Mouse (Mus musculus): ENCODE measurements at regions not wholly inside any gene's neighbourhood (a gene's known extent, or its start where the extent isn't known, plus 50 kb on each side); places are given as distances from the start of the nearest gene placed in this dataset.

DNA sequence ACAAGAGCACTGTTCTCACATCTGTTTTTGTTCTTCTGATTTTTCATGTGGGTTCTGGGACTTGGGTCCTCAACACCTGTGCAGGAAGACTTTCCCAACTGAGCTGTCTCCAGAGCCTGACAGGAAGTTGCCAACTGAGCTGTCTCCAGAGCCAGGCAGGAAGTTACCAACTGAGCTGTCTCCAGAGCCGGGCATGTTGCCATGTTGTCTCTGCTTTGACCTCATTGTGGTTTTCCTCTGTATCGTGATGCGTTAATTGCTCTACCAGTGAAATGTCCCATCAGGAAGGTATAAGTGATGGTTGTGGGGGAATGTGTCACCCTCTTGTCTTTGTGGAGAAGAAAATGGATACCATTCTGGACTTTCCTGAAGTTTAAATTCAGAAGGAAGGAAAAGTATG lies 54.4 kb upstream of the Olfm4 start:
- Histone ChIP-seq H3K36me3 (ENCODE audit: insufficient read depth, low read length) (no peaks in the 10 kb centered on the region), H3K27me3 (ENCODE audit: insufficient read depth, low read length) (no peaks in the 10 kb centered on the region), H3K9me3 (ENCODE audit: low read length) (no peaks in the 10 kb centered on the region), H3K27ac (ENCODE audit: low read length) (no peak overlapping the region), H3K4me3 (ENCODE audit: low read length) (no peak overlapping the region), H3K4me1 (ENCODE audit: insufficient read depth, low read length) (no peaks in the 10 kb centered on the region), H3K4me2 (replicated peaks; ENCODE audit: low read depth, low read length) (no peak overlapping the region), H3K9ac (replicated peaks; ENCODE audit: low read length) (no peak overlapping the region)
- 69% methylated on average over 3 of the region's 3 CpGs for WGBS
- no peak for ATAC-seq (ENCODE audit: low FRiP score, low TSS enrichment)

DNA sequence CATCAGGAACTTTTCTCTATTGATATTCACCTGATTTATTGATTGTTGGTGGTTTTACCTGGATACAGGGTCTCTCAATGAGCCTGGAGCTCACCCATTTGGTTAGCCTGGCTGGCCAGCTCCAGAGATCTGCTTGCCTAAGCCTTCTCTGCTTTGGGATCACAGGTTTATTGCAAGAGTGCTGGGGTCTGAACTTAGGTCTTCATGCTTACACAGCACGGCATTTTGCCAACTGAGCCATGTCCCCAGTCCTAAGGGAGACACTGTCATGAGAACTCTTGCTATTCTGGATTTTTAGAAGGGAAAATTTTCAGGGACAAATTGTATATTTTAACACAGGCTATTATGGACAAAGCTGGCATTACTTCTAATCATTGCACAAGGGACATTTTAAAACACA lies 56.7 kb upstream of the Olfm4 start:
- Histone ChIP-seq H3K4me1 (ENCODE audit: insufficient read depth, low read length) (no peaks in the 10 kb centered on the region), H3K27me3 (ENCODE audit: insufficient read depth, low read length) (no peaks in the 10 kb centered on the region), H3K4me3 (ENCODE audit: low read length) (no peak overlapping the region), H3K9me3 (ENCODE audit: low read length) (no peaks in the 10 kb centered on the region), H3K36me3 (ENCODE audit: insufficient read depth, low read length) (no peaks in the 10 kb centered on the region), H3K4me2 (replicated peaks; ENCODE audit: low read depth, low read length) (no peak overlapping the region), H3K27ac (ENCODE audit: low read length) (no peak overlapping the region), H3K9ac (replicated peaks; ENCODE audit: low read length) (no peak overlapping the region)
- 79% methylated on average over 1 of the region's 1 CpGs for WGBS
- no peak for ATAC-seq (ENCODE audit: low FRiP score, low TSS enrichment)

DNA sequence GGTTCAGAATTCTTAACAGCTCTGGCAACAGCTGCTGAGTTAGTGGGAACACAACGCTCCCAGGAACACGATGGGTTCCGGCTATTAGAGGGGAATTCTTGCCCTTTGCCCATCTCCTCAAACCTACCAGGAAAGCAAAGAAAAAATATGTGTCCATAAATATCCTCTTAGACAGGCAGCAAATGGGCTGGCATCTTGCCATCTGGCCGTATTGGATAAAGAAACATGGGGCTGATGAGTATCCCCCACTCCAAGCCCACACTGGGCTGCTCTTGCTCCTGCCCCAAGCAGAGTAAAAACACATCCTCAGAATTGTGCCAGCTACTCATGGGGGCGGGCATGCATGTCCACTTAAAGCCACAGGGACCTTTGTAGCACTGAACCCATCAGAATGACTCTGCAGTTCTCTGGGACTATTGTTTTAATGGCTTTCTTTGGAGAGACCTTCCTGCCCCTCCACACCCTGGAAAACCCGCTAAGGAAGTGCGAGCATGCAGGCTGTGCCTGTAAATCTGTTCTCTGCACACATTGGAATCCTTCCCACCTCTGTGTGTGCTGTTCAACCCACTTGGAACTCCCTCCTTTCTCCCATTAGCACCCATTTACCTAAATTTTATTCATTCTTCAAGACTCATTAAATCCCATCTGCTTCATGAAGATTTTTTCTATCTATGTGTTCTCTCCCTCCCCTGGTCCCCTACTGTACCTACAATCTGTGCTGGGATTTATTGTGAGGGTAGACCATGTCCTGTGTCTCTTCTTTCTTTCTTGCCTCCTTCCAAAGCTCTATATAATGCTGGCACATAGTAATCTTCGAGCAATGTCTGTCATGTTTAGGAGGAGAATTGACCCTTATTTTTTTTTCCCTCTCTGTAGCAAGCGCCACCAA lies 66.7 kb upstream of the Olfm4 start:
- H3K27me3 ChIP-seq (ENCODE audit: insufficient read depth, low read length), result no peaks in the 10 kb centered on the region
- H3K4me3 ChIP-seq (ENCODE audit: low read length), result no peak overlapping the region
- no peaks in the 10 kb centered on the region for H3K9me3 ChIP-seq (ENCODE audit: low read length)
- H3K9ac ChIP-seq (replicated peaks; ENCODE audit: low read length), result no peak overlapping the region
- WGBS, result 43% methylated on average over 9 of the region's 9 CpGs
- ATAC-seq (ENCODE audit: low FRiP score, low TSS enrichment), result 0 out of 2 replicates have a peak, but pooled peaks have one; percentile 19
- H3K27ac ChIP-seq (ENCODE audit: low read length), result no peak overlapping the region
- peaks cover 4% of the 10 kb centered on the region; the same call in 1 of the 2 replicates for H3K4me1 ChIP-seq (ENCODE audit: insufficient read depth, low read length)
- no peak overlapping the region for H3K4me2 ChIP-seq (replicated peaks; ENCODE audit: low read depth, low read length)
- no peaks in the 10 kb centered on the region for H3K36me3 ChIP-seq (ENCODE audit: insufficient read depth, low read length)

GRCm38 (mm10) chr14:79914966-79915365 lies 68.9 kb upstream of the Olfm4 start:
- Histone ChIP-seq H3K9ac (replicated peaks; ENCODE audit: low read length) (no peak overlapping the region), H3K4me2 (replicated peaks; ENCODE audit: low read depth, low read length) (no peak overlapping the region), H3K4me1 (ENCODE audit: insufficient read depth, low read length) (peaks cover 4% of the 10 kb centered on the region; the same call in 1 of the 2 replicates), H3K27ac (ENCODE audit: low read length) (no peak overlapping the region), H3K36me3 (ENCODE audit: insufficient read depth, low read length) (no peaks in the 10 kb centered on the region), H3K27me3 (ENCODE audit: insufficient read depth, low read length) (no peaks in the 10 kb centered on the region), H3K9me3 (ENCODE audit: low read length) (no peaks in the 10 kb centered on the region), H3K4me3 (ENCODE audit: low read length) (no peak overlapping the region)
- ATAC-seq (ENCODE audit: low FRiP score, low TSS enrichment), result no peak
- 86% methylated on average over 4 of the region's 4 CpGs for WGBS

- Histone ChIP-seq H3K4me2 (replicated peaks; ENCODE audit: low read depth, low read length) (no peak overlapping the region), H3K36me3 (ENCODE audit: insufficient read depth, low read length) (no peaks in the 10 kb centered on the region), H3K9ac (replicated peaks; ENCODE audit: low read length) (no peak overlapping the region), H3K4me1 (ENCODE audit: insufficient read depth, low read length) (peaks cover 4% of the 10 kb centered on the region; the same call in 1 of the 2 replicates), H3K27me3 (ENCODE audit: insufficient read depth, low read length) (no peaks in the 10 kb centered on the region), H3K9me3 (ENCODE audit: low read length) (no peaks in the 10 kb centered on the region), H3K4me3 (ENCODE audit: low read length) (no peak overlapping the region), H3K27ac (ENCODE audit: low read length) (no peak overlapping the region)
- no peak for ATAC-seq (ENCODE audit: low FRiP score, low TSS enrichment)
Observed at GRCm38 (mm10) chr14:79913315-79913714, 70.6 kb upstream of the Olfm4 start.

GRCm38 (mm10) chr14:79912610-79913009 lies 71.3 kb upstream of the Olfm4 start:
- WGBS, result 34% methylated on average over 4 of the region's 4 CpGs
- H3K9ac ChIP-seq (replicated peaks; ENCODE audit: low read length), result no peak overlapping the region
- H3K27me3 ChIP-seq (ENCODE audit: insufficient read depth, low read length), result no peaks in the 10 kb centered on the region
- no peak overlapping the region for H3K4me2 ChIP-seq (replicated peaks; ENCODE audit: low read depth, low read length)
- H3K9me3 ChIP-seq (ENCODE audit: low read length), result no peaks in the 10 kb centered on the region
- no peak overlapping the region for H3K4me3 ChIP-seq (ENCODE audit: low read length)
- no peaks in the 10 kb centered on the region for H3K36me3 ChIP-seq (ENCODE audit: insufficient read depth, low read length)
- no peak overlapping the region for H3K27ac ChIP-seq (ENCODE audit: low read length)
- no peak for ATAC-seq (ENCODE audit: low FRiP score, low TSS enrichment)
- peaks cover 4% of the 10 kb centered on the region; the same call in 1 of the 2 replicates for H3K4me1 ChIP-seq (ENCODE audit: insufficient read depth, low read length)

- no peaks in the 10 kb centered on the region for H3K4me1 ChIP-seq (ENCODE audit: insufficient read depth, low read length)
- H3K27me3 ChIP-seq (ENCODE audit: insufficient read depth, low read length), result no peaks in the 10 kb centered on the region
- H3K36me3 ChIP-seq (ENCODE audit: insufficient read depth, low read length), result no peaks in the 10 kb centered on the region
- no peak overlapping the region for H3K4me3 ChIP-seq (ENCODE audit: low read length)
- 24% methylated on average over 4 of the region's 4 CpGs for WGBS
- H3K4me2 ChIP-seq (replicated peaks; ENCODE audit: low read depth, low read length), result no peak overlapping the region
- no peak for ATAC-seq (ENCODE audit: low FRiP score, low TSS enrichment)
- H3K27ac ChIP-seq (ENCODE audit: low read length), result no peak overlapping the region
- H3K9me3 ChIP-seq (ENCODE audit: low read length), result no peaks in the 10 kb centered on the region
- H3K9ac ChIP-seq (replicated peaks; ENCODE audit: low read length), result no peak overlapping the region
Observed at GRCm38 (mm10) chr14:79907761-79908160, 76.1 kb upstream of the Olfm4 start.

DNA sequence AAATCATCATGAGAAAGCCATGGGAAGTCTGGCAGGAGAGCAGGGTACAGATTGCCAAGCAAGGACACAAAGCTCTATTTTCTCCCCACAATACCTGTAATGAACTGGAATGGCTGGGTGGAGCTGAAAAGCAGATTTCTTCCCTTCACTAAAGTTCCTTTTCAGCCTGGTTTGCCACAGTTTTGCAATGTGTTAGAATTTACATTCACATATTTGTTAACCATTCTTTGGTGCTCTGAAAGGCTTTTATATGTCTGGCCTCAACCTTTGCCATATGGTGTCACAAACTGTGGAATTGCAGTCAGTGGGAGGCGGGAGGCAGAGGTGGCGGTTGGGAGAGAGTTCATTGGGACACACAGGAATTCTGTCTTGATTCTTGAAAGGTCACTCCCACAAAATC lies 78.3 kb upstream of the Olfm4 start:
- Histone ChIP-seq H3K4me1 (ENCODE audit: insufficient read depth, low read length) (no peaks in the 10 kb centered on the region), H3K4me2 (replicated peaks; ENCODE audit: low read depth, low read length) (no peak overlapping the region), H3K27me3 (ENCODE audit: insufficient read depth, low read length) (no peaks in the 10 kb centered on the region), H3K9me3 (ENCODE audit: low read length) (no peaks in the 10 kb centered on the region), H3K4me3 (ENCODE audit: low read length) (no peak overlapping the region), H3K9ac (replicated peaks; ENCODE audit: low read length) (no peak overlapping the region), H3K36me3 (ENCODE audit: insufficient read depth, low read length) (no peaks in the 10 kb centered on the region), H3K27ac (ENCODE audit: low read length) (no peak overlapping the region)
- ATAC-seq (ENCODE audit: low FRiP score, low TSS enrichment), result no peak
- WGBS, result 47% methylated on average over 2 of the region's 2 CpGs

GRCm38 (mm10) chr14:79902355-79902754 lies 81.5 kb upstream of the Olfm4 start:
- 29% methylated on average over 1 of the region's 1 CpGs for WGBS
- ATAC-seq (ENCODE audit: low FRiP score, low TSS enrichment), result no peak
- no peak overlapping the region for H3K4me2 ChIP-seq (replicated peaks; ENCODE audit: low read depth, low read length)

DNA sequence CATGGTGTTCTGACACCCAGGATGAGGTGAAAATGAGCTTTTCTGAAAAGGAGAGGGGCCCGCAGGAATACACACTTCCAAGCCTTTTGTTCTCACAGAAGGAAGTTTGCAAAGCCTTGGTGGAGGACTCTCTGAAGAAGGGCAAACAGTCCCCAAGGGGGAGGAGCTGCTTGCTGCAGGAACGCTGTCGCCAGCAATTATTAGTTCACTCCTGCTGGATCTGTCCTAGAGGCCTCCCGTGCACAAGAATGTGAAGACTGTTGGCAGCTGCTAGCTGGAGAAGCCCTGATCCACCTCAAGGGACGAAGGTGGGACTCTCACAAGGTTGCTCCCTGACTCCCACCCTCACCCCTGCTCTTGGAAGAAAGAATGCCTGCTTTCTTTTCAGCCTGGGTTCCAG lies 85.6 kb upstream of the Olfm4 start:
- no peak overlapping the region for H3K4me2 ChIP-seq (replicated peaks; ENCODE audit: low read depth, low read length)
- H3K27me3 ChIP-seq (ENCODE audit: insufficient read depth, low read length), result no peaks in the 10 kb centered on the region
- H3K4me3 ChIP-seq (ENCODE audit: low read length), result no peak overlapping the region
- no peaks in the 10 kb centered on the region for H3K4me1 ChIP-seq (ENCODE audit: insufficient read depth, low read length)
- H3K9ac ChIP-seq (replicated peaks; ENCODE audit: low read length), result no peak overlapping the region
- H3K9me3 ChIP-seq (ENCODE audit: low read length), result no peaks in the 10 kb centered on the region
- peak; percentile 39; the same call in 1 of the 2 replicates for ATAC-seq (ENCODE audit: low FRiP score, low TSS enrichment)
- no peak overlapping the region for H3K27ac ChIP-seq (ENCODE audit: low read length)
- H3K36me3 ChIP-seq (ENCODE audit: insufficient read depth, low read length), result no peaks in the 10 kb centered on the region
- WGBS, result 6% methylated on average over 5 of the region's 5 CpGs

More at GRCm38 (mm10) chr14:79902355-79902754, 81.5 kb upstream of the Olfm4 start:
- no peaks in the 10 kb centered on the region for H3K27me3 ChIP-seq (ENCODE audit: insufficient read depth, low read length)
- H3K9ac ChIP-seq (replicated peaks; ENCODE audit: low read length), result no peak overlapping the region
- H3K27ac ChIP-seq (ENCODE audit: low read length), result no peak overlapping the region
- no peaks in the 10 kb centered on the region for H3K36me3 ChIP-seq (ENCODE audit: insufficient read depth, low read length)
- H3K4me1 ChIP-seq (ENCODE audit: insufficient read depth, low read length), result no peaks in the 10 kb centered on the region
- no peaks in the 10 kb centered on the region for H3K9me3 ChIP-seq (ENCODE audit: low read length)
- no peak overlapping the region for H3K4me3 ChIP-seq (ENCODE audit: low read length)
